In the genomic region with DNA sequence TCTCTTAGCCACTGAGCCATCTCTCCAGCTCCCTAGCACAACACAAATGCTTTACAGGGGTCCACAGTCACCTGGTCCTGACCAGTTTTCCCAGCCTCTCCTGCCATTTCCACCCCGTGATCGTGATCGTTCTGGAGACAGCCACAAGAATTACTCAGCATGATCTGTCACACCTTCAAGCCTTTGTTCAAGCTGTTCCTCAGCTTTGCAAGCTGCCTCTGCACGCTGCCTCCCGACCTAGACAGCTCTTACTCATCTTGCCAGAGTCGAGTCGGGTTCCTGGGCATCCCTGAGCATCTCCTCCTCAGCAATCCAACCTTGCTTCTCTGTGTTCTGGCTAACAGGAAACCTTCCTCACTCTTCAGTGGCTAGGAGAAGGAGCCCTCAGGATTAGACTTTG, we compare ENCODE assay signal across 8 mouse cellular contexts. TPM values are rescaled to one million over a fixed set of nuclear protein-coding genes. Genes with fewer than 3 reads are reported as not detected.
DNase-seq lines count a peak whose midpoint lies in the region; ATAC-seq lines count a peak whose summit lies in the region.

Dpm3 (plus strand) TSS at position 283 of the 400 bp plus-strand sequence.

- no peaks in the 10 kb centered on the region for H3K36me3 ChIP-seq in midbrain, embryonic 12.5 days

- H3K4me3 ChIP-seq in midbrain, embryonic 12.5 days = no peak within 1 kb of the TSS

- DNase-seq in left cerebral cortex, adult 18-20 months (ENCODE audit: low spot score in 2 of 2) = no peak
- DNase-seq in left cerebral cortex, adult 9 months (ENCODE audit: low spot score in 2 of 2) = no peak
- no peak for DNase-seq in adrenal gland, postnatal 36 days
- DNase-seq in gastrocnemius, postnatal 4 days (ENCODE audit: low spot score in 2 of 2) = no peak
- DNase-seq in large intestine, adult 2 months (ENCODE audit: low read depth, low spot score) = no peak
- DNase-seq in spleen, postnatal 36 days (ENCODE audit: low spot score in 2 of 2) = no peak
- no peak for DNase-seq in urinary bladder, adult 18-20 months (ENCODE audit: low spot score in 2 of 2)

- no peaks in the 10 kb centered on the region for H3K4me1 ChIP-seq in midbrain, embryonic 12.5 days

- 56% methylated on average over 7 of the region's 7 CpGs for WGBS in large intestine, adult 2 months
- 65% methylated on average over 7 of the region's 7 CpGs for WGBS in midbrain, embryonic 12.5 days

- no peak for ATAC-seq in midbrain, embryonic 12.5 days (ENCODE audit: low FRiP score, low read depth)

- 0 out of 2 replicates have a peak, but pooled peaks cover 4% of the 10 kb centered on the region for H3K27me3 ChIP-seq in midbrain, embryonic 12.5 days

- no peak within 1 kb of the TSS for H3K4me2 ChIP-seq in midbrain, embryonic 12.5 days (replicated peaks)

- H3K27ac ChIP-seq in midbrain, embryonic 12.5 days (replicated peaks) = no peak within 1 kb of the TSS

- H3K9me3 ChIP-seq in midbrain, embryonic 12.5 days = no peaks in the 10 kb centered on the region

- H3K9ac ChIP-seq in midbrain, embryonic 12.5 days (replicated peaks) = no peak within 1 kb of the TSS

RNA-seq across cellular contexts. Expression of gene Dpm3, which starts in this region (rescaled TPM):
- total RNA-seq in left cerebral cortex, adult 18-20 months (2021) = 10 to 100 TPM; 56.5 to 56.6 TPM
- total RNA-seq in adrenal gland, postnatal 36 days (2021) = 100 to 1,000 TPM; 117 to 130 TPM
- 10 to 100 TPM; 61.2 to 62.8 TPM for total RNA-seq in gastrocnemius, postnatal 4 days (2021)
- 355 and 356 TPM in 2 replicates for polyA plus RNA-seq in large intestine, adult 2 months (2012; rRNA removed)
- 72.2 and 76.1 TPM in 2 replicates for polyA plus RNA-seq in midbrain, embryonic 12.5 days (2016; fragmentation: Nextera tagmentation; extraction: Ambion mirVana)
